Mouse (Mus musculus) lung, postnatal 14 days (tissue): ENCODE measurements around the gene Mrtfa.

Experiments used
- DNase-seq: peaks from one replicate; pipeline ENCODE4 v3.0.0; 2021

The Mrtfa gene

GRCm38 (mm10) chr15:81098689-81099088, 91.9 kb downstream of the Mrtfa start:
- DNase-seq = no peak

- no peak for DNase-seq
Observed at GRCm38 (mm10) chr15:81097896-81098295, 92.7 kb downstream of the Mrtfa start.

GRCm38 (mm10) chr15:81097456-81097855, 93.1 kb downstream of the Mrtfa start:
- DNase-seq = no peak

GRCm38 (mm10) chr15:81096329-81097055, 94.1 kb downstream of the Mrtfa start:
- no peak for DNase-seq

- no peak for DNase-seq
Observed at GRCm38 (mm10) chr15:81093032-81093431, 97.5 kb downstream of the Mrtfa start.

- no peak for DNase-seq
Observed at GRCm38 (mm10) chr15:81091718-81092117, 98.8 kb downstream of the Mrtfa start.

- DNase-seq = no peak
Observed at GRCm38 (mm10) chr15:81087529-81087928, 103.0 kb downstream of the Mrtfa start.

- peak; percentile 40 for DNase-seq
Observed at GRCm38 (mm10) chr15:81086644-81087480, 103.7 kb downstream of the Mrtfa start.

- no peak for DNase-seq
Observed at GRCm38 (mm10) chr15:81083826-81084225, 106.7 kb downstream of the Mrtfa start.

- no peak for DNase-seq
Observed at GRCm38 (mm10) chr15:81083281-81083680, 107.3 kb downstream of the Mrtfa start.

GRCm38 (mm10) chr15:81081216-81081615, 109.3 kb downstream of the Mrtfa start:
- no peak for DNase-seq

- DNase-seq = no peak
Observed at GRCm38 (mm10) chr15:81080405-81080804, 110.2 kb downstream of the Mrtfa start.

- no peak for DNase-seq
Observed at GRCm38 (mm10) chr15:81079255-81079654, 111.3 kb downstream of the Mrtfa start.

- DNase-seq = peak; percentile 41
Observed at GRCm38 (mm10) chr15:81077551-81077950, 113.0 kb downstream of the Mrtfa start.

GRCm38 (mm10) chr15:81074543-81074942, 116.0 kb downstream of the Mrtfa start:
- DNase-seq = no peak

- DNase-seq = no peak
Observed at GRCm38 (mm10) chr15:81073751-81074150, 116.8 kb downstream of the Mrtfa start.

GRCm38 (mm10) chr15:81072748-81073147, 117.8 kb downstream of the Mrtfa start:
- DNase-seq = peak; percentile 37

GRCm38 (mm10) chr15:81070470-81070869, 120.1 kb downstream of the Mrtfa start:
- no peak for DNase-seq

GRCm38 (mm10) chr15:81068641-81069381, 121.7 kb downstream of the Mrtfa start:
- DNase-seq = no peak

- DNase-seq = no peak
Observed at GRCm38 (mm10) chr15:81067761-81068160, 122.8 kb downstream of the Mrtfa start.

- no peak for DNase-seq
Observed at GRCm38 (mm10) chr15:81066976-81067375, 123.6 kb downstream of the Mrtfa start.

GRCm38 (mm10) chr15:81064661-81065060, 125.9 kb downstream of the Mrtfa start:
- DNase-seq = peak; percentile 46

- DNase-seq = peak; percentile 55
Observed at GRCm38 (mm10) chr15:81064143-81064542, 126.4 kb downstream of the Mrtfa start.
